Mouse (Mus musculus): ENCODE measurements around the gene Sars2. TPM values are rescaled to one million over a fixed set of nuclear protein-coding genes. Genes with fewer than 3 reads are reported as not detected.

Sars2 gene
- polyA plus RNA-seq, 1 experiment from 2014 or later = 20.4 TPM

GRCm38 (mm10) chr7:28714667-28715066, 27.1 kb upstream of the Sars2 start:
- no peaks in the 10 kb centered on the region for H3K9me3 ChIP-seq (replicated peaks)
- WGBS (ENCODE audit: insufficient replicate concordance) = 62% methylated on average over 5 of the region's 5 CpGs

GRCm38 (mm10) chr7:28715598-28715997, 26.2 kb upstream of the Sars2 start:
- Histone ChIP-seq H3K9me3 (replicated peaks) (no peaks in the 10 kb centered on the region), H3K36me3 (no peaks in the 10 kb centered on the region), H3K9ac (no peak overlapping the region), H3K27ac (no peak overlapping the region), H3K4me2 (no peak overlapping the region), H3K4me3 (no peak overlapping the region), H3K27me3 (replicated peaks) (peaks cover 17% of the 10 kb centered on the region; the same call in 1 of the 2 replicates), H3K4me1 (peaks cover 12% of the 10 kb centered on the region)
- ATAC-seq = no peak
- WGBS (ENCODE audit: insufficient replicate concordance) = 77% methylated on average over 2 of the region's 2 CpGs

More at GRCm38 (mm10) chr7:28714667-28715066, 27.1 kb upstream of the Sars2 start:
- Histone ChIP-seq H3K27ac (no peak overlapping the region), H3K9ac (no peak overlapping the region), H3K4me2 (no peak overlapping the region), H3K4me1 (peaks cover 12% of the 10 kb centered on the region), H3K27me3 (replicated peaks) (peaks cover 17% of the 10 kb centered on the region; the same call in 1 of the 2 replicates), H3K36me3 (no peaks in the 10 kb centered on the region), H3K4me3 (no peak overlapping the region)
- no peak for ATAC-seq

- H3K4me1 ChIP-seq = peaks cover 12% of the 10 kb centered on the region
These were observed 25.1 kb upstream of the Sars2 start, which contains the start of gene Fbxo17 for GRCm38 (mm10) chr7:28716590-28717281. TSS of gene Fbxo17 (plus strand) at chr7:28716804.

GRCm38 (mm10) chr7:28717726-28718125, 24.1 kb upstream of the Sars2 start:
- H3K4me2 ChIP-seq = no peak overlapping the region
- no peaks in the 10 kb centered on the region for H3K36me3 ChIP-seq
- no peak overlapping the region for H3K4me3 ChIP-seq
- WGBS (ENCODE audit: insufficient replicate concordance) = 65% methylated on average over 10 of the region's 10 CpGs
- H3K27ac ChIP-seq = no peak overlapping the region
- no peak overlapping the region for H3K9ac ChIP-seq
- peaks cover 17% of the 10 kb centered on the region; the same call in 1 of the 2 replicates for H3K27me3 ChIP-seq (replicated peaks)
- H3K4me1 ChIP-seq = peaks cover 12% of the 10 kb centered on the region
- no peaks in the 10 kb centered on the region for H3K9me3 ChIP-seq (replicated peaks)
- ATAC-seq = no peak

More at GRCm38 (mm10) chr7:28716590-28717281, 25.1 kb upstream of the Sars2 start, which contains the start of gene Fbxo17:
- Histone ChIP-seq H3K4me3 (peak within 1 kb of the TSS; percentile 51), H3K36me3 (no peaks in the 10 kb centered on the region), H3K9me3 (replicated peaks) (no peaks in the 10 kb centered on the region), H3K27me3 (replicated peaks) (peaks cover 17% of the 10 kb centered on the region; the same call in 1 of the 2 replicates), H3K9ac (peak within 1 kb of the TSS; percentile 57; the same call in 1 of the 2 replicates), H3K27ac (no peak within 1 kb of the TSS), H3K4me2 (peak within 1 kb of the TSS; percentile 74)
- peak; percentile 27; the same call in 1 of the 2 replicates for ATAC-seq
- WGBS (ENCODE audit: insufficient replicate concordance) = 5% methylated on average over 36 of the region's 36 CpGs

GRCm38 (mm10) chr7:28719159-28719558, 22.6 kb upstream of the Sars2 start:
- Histone ChIP-seq H3K36me3 (no peaks in the 10 kb centered on the region), H3K9me3 (replicated peaks) (peaks cover 1% of the 10 kb centered on the region), H3K4me2 (no peak overlapping the region), H3K4me1 (peaks cover 12% of the 10 kb centered on the region), H3K4me3 (no peak overlapping the region), H3K9ac (no peak overlapping the region), H3K27ac (no peak overlapping the region), H3K27me3 (replicated peaks) (peaks cover 17% of the 10 kb centered on the region; the same call in 1 of the 2 replicates)
- ATAC-seq = no peak
- 41% methylated on average over 4 of the region's 4 CpGs for WGBS (ENCODE audit: insufficient replicate concordance)

GRCm38 (mm10) chr7:28719650-28720049, 22.1 kb upstream of the Sars2 start:
- H3K27me3 ChIP-seq (replicated peaks) = peaks cover 17% of the 10 kb centered on the region; the same call in 1 of the 2 replicates
- no peak for ATAC-seq
- no peak overlapping the region for H3K9ac ChIP-seq
- no peak overlapping the region for H3K4me2 ChIP-seq
- no peak overlapping the region for H3K4me3 ChIP-seq
- peaks cover 12% of the 10 kb centered on the region for H3K4me1 ChIP-seq
- WGBS (ENCODE audit: insufficient replicate concordance) = 69% methylated on average over 2 of the region's 2 CpGs
- no peak overlapping the region for H3K27ac ChIP-seq
- no peaks in the 10 kb centered on the region for H3K36me3 ChIP-seq
- H3K9me3 ChIP-seq (replicated peaks) = peaks cover 6% of the 10 kb centered on the region

GRCm38 (mm10) chr7:28720753-28721537, 20.8 kb upstream of the Sars2 start:
- no peak overlapping the region for H3K9ac ChIP-seq
- no peaks in the 10 kb centered on the region for H3K36me3 ChIP-seq
- peaks cover 7% of the 10 kb centered on the region for H3K9me3 ChIP-seq (replicated peaks)
- H3K4me3 ChIP-seq = no peak overlapping the region
- peaks cover 12% of the 10 kb centered on the region for H3K4me1 ChIP-seq
- no peak for ATAC-seq
- H3K27ac ChIP-seq = no peak overlapping the region
- WGBS (ENCODE audit: insufficient replicate concordance) = 70% methylated on average over 3 of the region's 3 CpGs
- peaks cover 7% of the 10 kb centered on the region; the same call in 1 of the 2 replicates for H3K27me3 ChIP-seq (replicated peaks)
- H3K4me2 ChIP-seq = no peak overlapping the region

- ATAC-seq = no peak
- Histone ChIP-seq H3K4me1 (0 out of 2 replicates have a peak, but pooled peaks cover 3% of the 10 kb centered on the region), H3K9ac (no peak overlapping the region), H3K4me3 (no peak overlapping the region), H3K36me3 (no peaks in the 10 kb centered on the region), H3K27me3 (replicated peaks) (0 out of 2 replicates have a peak, but pooled peaks cover 3% of the 10 kb centered on the region), H3K4me2 (no peak overlapping the region), H3K27ac (no peak overlapping the region), H3K9me3 (replicated peaks) (peaks cover 7% of the 10 kb centered on the region)
- WGBS (ENCODE audit: insufficient replicate concordance) = 84% methylated on average over 7 of the region's 7 CpGs
These were observed 19.7 kb upstream of the Sars2 start for GRCm38 (mm10) chr7:28722079-28722478.

GRCm38 (mm10) chr7:28724613-28725012, 17.2 kb upstream of the Sars2 start:
- Histone ChIP-seq H3K27ac (no peak overlapping the region), H3K4me1 (no peaks in the 10 kb centered on the region), H3K36me3 (no peaks in the 10 kb centered on the region), H3K9ac (no peak overlapping the region), H3K4me3 (no peak overlapping the region), H3K4me2 (no peak overlapping the region), H3K27me3 (replicated peaks) (0 out of 2 replicates have a peak, but pooled peaks cover 8% of the 10 kb centered on the region), H3K9me3 (replicated peaks) (peaks cover 7% of the 10 kb centered on the region)
- no peak for ATAC-seq
- WGBS (ENCODE audit: insufficient replicate concordance) = 80% methylated on average over 2 of the region's 2 CpGs

GRCm38 (mm10) chr7:28726600-28726999, 15.2 kb upstream of the Sars2 start:
- H3K27me3 ChIP-seq (replicated peaks) = peaks cover 17% of the 10 kb centered on the region
- H3K27ac ChIP-seq = no peak overlapping the region
- no peak for ATAC-seq
- H3K9me3 ChIP-seq (replicated peaks) = peaks cover 14% of the 10 kb centered on the region
- H3K4me1 ChIP-seq = no peaks in the 10 kb centered on the region
- H3K9ac ChIP-seq = no peak overlapping the region
- H3K4me3 ChIP-seq = no peak overlapping the region
- 11% methylated on average over 14 of the region's 14 CpGs for WGBS (ENCODE audit: insufficient replicate concordance)
- H3K36me3 ChIP-seq = no peaks in the 10 kb centered on the region
- no peak overlapping the region for H3K4me2 ChIP-seq

- Histone ChIP-seq H3K4me3 (no peak overlapping the region), H3K4me1 (peaks cover 9% of the 10 kb centered on the region), H3K36me3 (no peaks in the 10 kb centered on the region), H3K27ac (no peak overlapping the region), H3K27me3 (replicated peaks) (peaks cover 28% of the 10 kb centered on the region), H3K4me2 (no peak overlapping the region), H3K9ac (no peak overlapping the region), H3K9me3 (replicated peaks) (peaks cover 18% of the 10 kb centered on the region)
- 60% methylated on average over 10 of the region's 10 CpGs for WGBS (ENCODE audit: insufficient replicate concordance)
- no peak for ATAC-seq
These were observed 14.0 kb upstream of the Sars2 start for GRCm38 (mm10) chr7:28727649-28728340.
